Mouse (Mus musculus) kidney, postnatal 0 days (tissue): ENCODE results near the gene Sel1l2. TPM values are rescaled to one million over a fixed set of nuclear protein-coding genes. Genes with fewer than 3 reads are reported as not detected.
"Not testable (repeated sequence)": the region's sequence is repeated elsewhere in the genome, so short reads cannot be mapped to it uniquely, and the experiment has no call there.

ENCODE experiments used
- ATAC-seq: fragments of 200-750 bp; cut with Nextera tagmentation; replicated peaks from 2 replicates; pipeline ENCODE4 v1.8.0; 2017; ENCODE audit warnings: low read depth, moderate number of reproducible peaks, moderate TSS enrichment, moderate library complexity; ENCODE audit not compliant: low FRiP score
- DNase-seq: peaks from one replicate; pipeline ENCODE4 v3.0.0-alpha.2; 2016; ENCODE audit warnings: low spot score
- H3K27ac ChIP-seq: fragments of 300-500 bp; sonication (generic); 2 replicates; pipeline ENCODE4 v1.5.1; 2014; ENCODE audit warnings: mild to moderate bottlenecking
- H3K27me3 ChIP-seq: fragments of 300-500 bp; sonication (generic); 2 replicates; pipeline ENCODE4 v1.6.1; 2014; ENCODE audit warnings: low read length, mixed read lengths; ENCODE audit not compliant: insufficient read depth
- H3K36me3 ChIP-seq: fragments of 300-500 bp; sonication (generic); 2 replicates; pipeline ENCODE4 v1.6.1; 2014; ENCODE audit warnings: low read length, mixed read lengths; ENCODE audit not compliant: insufficient read depth
- H3K4me1 ChIP-seq: fragments of 300-500 bp; sonication (generic); replicated peaks from 2 replicates; pipeline ENCODE4 v1.6.1; 2014; ENCODE audit warnings: antibody characterized with exemption, low read length, mixed read lengths; ENCODE audit not compliant: insufficient read depth
- H3K4me2 ChIP-seq: fragments of 300-500 bp; sonication (generic); 2 replicates; pipeline ENCODE4 v1.6.1; 2014; ENCODE audit warnings: mild to moderate bottlenecking, low read length, moderate library complexity, mixed read lengths
- H3K4me3 ChIP-seq: fragments of 300-500 bp; sonication (generic); replicated peaks from 2 replicates; pipeline ENCODE4 v1.5.1; 2014; ENCODE audit warnings: low read depth, low read length
- H3K9ac ChIP-seq: fragments of 300-500 bp; sonication (generic); 2 replicates; pipeline ENCODE4 v1.6.1; 2014; ENCODE audit warnings: low read depth, low read length
- H3K9me3 ChIP-seq: fragments of 300-500 bp; sonication (generic); replicated peaks from 2 replicates; pipeline ENCODE4 v1.6.1; 2016; ENCODE audit warnings: low read length, inconsistent platforms, mixed read lengths
- CTCF ChIP-seq: IDR thresholded peaks from 2 replicates; pipeline ENCODE4 v1.5.1; 2016; ENCODE audit warnings: antibody characterized with exemption, low read depth, mild to moderate bottlenecking, moderate library complexity
- WGBS: fragments of 180-500 bp; shearing (Covaris S2); extraction: QIAGEN DNeasy Blood & Tissue Kit; methylation state at CpG from one replicate; pipeline ENCODE4 v1.1.7; 2014; 5-methylcytosine and 5-hydroxymethylcytosine counted together
- polyA plus RNA-seq: library from polyadenylated mRNA; unstranded; fragments of >200 nt; fragmentation: Nextera tagmentation; extraction: Ambion mirVana; gene quantifications from 2 replicates; pipeline ENCODE4 v1.2.1, GENCODE M21; 2015

Sel1l2 gene
- polyA plus RNA-seq, 1 experiment from 2014 or later: not detected

GRCm38 (mm10) chr2:140185685-140186210, 203.8 kb downstream of the Sel1l2 start:
- H3K9me3 ChIP-seq, H3K4me3 ChIP-seq, H3K27ac ChIP-seq, H3K4me1 ChIP-seq, H3K4me2 ChIP-seq, H3K27me3 ChIP-seq, H3K36me3 ChIP-seq, DNase-seq, ATAC-seq, H3K9ac ChIP-seq: not testable (repeated sequence)
- 91% methylated on average over 3 of the region's 3 CpGs for WGBS
- TF ChIP-seq CTCF: peak; percentile 36; the same call in 1 of the 2 replicates

Other genes with a start within 250 kb of the Sel1l2 start
- not detected in 2 replicates for gene Gm17374, start 237.7 kb downstream of the Sel1l2 start, polyA plus RNA-seq
- gene Esf1, start 219.1 kb downstream of the Sel1l2 start, polyA plus RNA-seq: 18.8 and 19.8 TPM in 2 replicates
- 26.3 and 28.4 TPM in 2 replicates for gene Ndufaf5, start 219.1 kb downstream of the Sel1l2 start, polyA plus RNA-seq
- gene Macrod2, start 5.6 kb upstream of the Sel1l2 start, polyA plus RNA-seq: 28.6 and 29.3 TPM in 2 replicates